Comparison of ENCODE assay signal across 8 mouse cellular contexts in genomic region chr9:111260360-111260985, GRCm38 (mm10). TPM values are rescaled to one million over a fixed set of nuclear protein-coding genes. Genes with fewer than 3 reads are reported as not detected.
DNase-seq lines count a peak whose midpoint lies in the region; ATAC-seq lines count a peak whose summit lies in the region.

No protein-coding gene starts in this region.

- H3K27me3 ChIP-seq in embryonic facial prominence, embryonic 13.5 days, result no peaks in the 10 kb centered on the region
- no peaks in the 10 kb centered on the region for H3K27me3 ChIP-seq in embryonic facial prominence, embryonic 10.5 days (replicated peaks; ENCODE audit: low read depth, poor library complexity, severe bottlenecking)
- no peaks in the 10 kb centered on the region for H3K27me3 ChIP-seq in kidney, embryonic 16.5 days (ENCODE audit: insufficient read depth, low read length)

- H3K9me3 ChIP-seq in embryonic facial prominence, embryonic 13.5 days, result no peaks in the 10 kb centered on the region
- no peaks in the 10 kb centered on the region for H3K9me3 ChIP-seq in embryonic facial prominence, embryonic 10.5 days
- no peaks in the 10 kb centered on the region for H3K9me3 ChIP-seq in kidney, embryonic 16.5 days (ENCODE audit: low read length)

- no peak overlapping the region for H3K4me2 ChIP-seq in embryonic facial prominence, embryonic 13.5 days
- H3K4me2 ChIP-seq in kidney, embryonic 16.5 days (replicated peaks; ENCODE audit: low read depth, low read length), result no peak overlapping the region

- peaks cover 73% of the 10 kb centered on the region for H3K36me3 ChIP-seq in embryonic facial prominence, embryonic 13.5 days
- H3K36me3 ChIP-seq in embryonic facial prominence, embryonic 10.5 days (replicated peaks), result peaks cover 91% of the 10 kb centered on the region
- H3K36me3 ChIP-seq in kidney, embryonic 16.5 days (ENCODE audit: insufficient read depth, low read length), result peaks cover 67% of the 10 kb centered on the region

- WGBS in embryonic facial prominence, embryonic 13.5 days, result 20% methylated on average over 1 of the region's 1 CpGs
- 47% methylated on average over 1 of the region's 1 CpGs for WGBS in embryonic facial prominence, embryonic 10.5 days
- WGBS in kidney, embryonic 16.5 days, result 29% methylated on average over 1 of the region's 1 CpGs

- H3K9ac ChIP-seq in embryonic facial prominence, embryonic 13.5 days, result no peak overlapping the region
- H3K9ac ChIP-seq in kidney, embryonic 16.5 days (replicated peaks; ENCODE audit: low read length), result no peak overlapping the region

- H3K4me3 ChIP-seq in embryonic facial prominence, embryonic 13.5 days, result no peak overlapping the region
- H3K4me3 ChIP-seq in embryonic facial prominence, embryonic 10.5 days, result no peak overlapping the region
- no peak overlapping the region for H3K4me3 ChIP-seq in kidney, embryonic 16.5 days (ENCODE audit: low read length)

- DNase-seq in embryonic facial prominence, embryonic 10.5 days (ENCODE audit: low spot score), result no peak
- peak; percentile 69 to 78 for DNase-seq in right cerebral cortex, postnatal 10 days (ENCODE audit: low spot score in 2 of 2)
- no peak for DNase-seq in right cerebral cortex, postnatal 25 days
- peak; percentile 25 for DNase-seq in layer of hippocampus, adult 9-10 months (ENCODE audit: low spot score)
- DNase-seq in telencephalon, adult 2 months (ENCODE audit: low read depth, low spot score), result peak; percentile 42
- no peak for DNase-seq in spleen, postnatal 36 days (ENCODE audit: low spot score in 2 of 2)

- peak overlapping the region; percentile 8; the same call in 1 of the 2 replicates for H3K27ac ChIP-seq in embryonic facial prominence, embryonic 13.5 days
- no peak overlapping the region for H3K27ac ChIP-seq in embryonic facial prominence, embryonic 10.5 days (replicated peaks)
- no peak overlapping the region for H3K27ac ChIP-seq in kidney, embryonic 16.5 days (ENCODE audit: low read length)

- no peaks in the 10 kb centered on the region for H3K4me1 ChIP-seq in embryonic facial prominence, embryonic 13.5 days
- H3K4me1 ChIP-seq in embryonic facial prominence, embryonic 10.5 days, result peaks cover 10% of the 10 kb centered on the region; the same call in 1 of the 2 replicates
- no peaks in the 10 kb centered on the region for H3K4me1 ChIP-seq in kidney, embryonic 16.5 days (ENCODE audit: insufficient read depth, low read length)

- ATAC-seq in embryonic facial prominence, embryonic 13.5 days (ENCODE audit: insufficient number of reproducible peaks, insufficient read depth, low FRiP score, low TSS enrichment, low read depth), result no peak
- ATAC-seq in kidney, embryonic 16.5 days (ENCODE audit: low FRiP score, low TSS enrichment), result no peak

RNA-seq across cellular contexts. Expression of gene Mlh1, which starts 11.1 kb away (rescaled TPM):
- 35.3 and 39.1 TPM in 2 replicates for polyA plus RNA-seq in embryonic facial prominence, embryonic 13.5 days (2015; fragmentation: Nextera tagmentation; extraction: Ambion mirVana)
- 52.7 and 56.8 TPM in 2 replicates for polyA plus RNA-seq in embryonic facial prominence, embryonic 10.5 days (2016; fragmentation: Nextera tagmentation; extraction: Ambion mirVana)
- polyA plus RNA-seq in kidney, embryonic 16.5 days (2015; fragmentation: Nextera tagmentation; extraction: Ambion mirVana), result 43.8 and 46.0 TPM in 2 replicates

RNA-seq across cellular contexts. Expression of gene Epm2aip1, which starts 11.3 kb away (rescaled TPM):
- polyA plus RNA-seq in embryonic facial prominence, embryonic 13.5 days (2015; fragmentation: Nextera tagmentation; extraction: Ambion mirVana), result 32.0 and 37.2 TPM in 2 replicates
- polyA plus RNA-seq in embryonic facial prominence, embryonic 10.5 days (2016; fragmentation: Nextera tagmentation; extraction: Ambion mirVana), result 29.7 and 30.4 TPM in 2 replicates
- 26.5 and 29.1 TPM in 2 replicates for polyA plus RNA-seq in kidney, embryonic 16.5 days (2015; fragmentation: Nextera tagmentation; extraction: Ambion mirVana)

RNA-seq across cellular contexts. Expression of gene Trank1, which starts 51.1 kb away (rescaled TPM):
- 0.44 and 0.49 TPM in 2 replicates for polyA plus RNA-seq in embryonic facial prominence, embryonic 13.5 days (2015; fragmentation: Nextera tagmentation; extraction: Ambion mirVana)
- polyA plus RNA-seq in embryonic facial prominence, embryonic 10.5 days (2016; fragmentation: Nextera tagmentation; extraction: Ambion mirVana), result 0.09 and 0.11 TPM in 2 replicates
- 0.37 and 0.66 TPM in 2 replicates for polyA plus RNA-seq in kidney, embryonic 16.5 days (2015; fragmentation: Nextera tagmentation; extraction: Ambion mirVana)

Comparison
In these comparisons a context has a peak if more than half of its experiments do, and no peak if none do; other contexts are left out.
1. DNase-seq: peak in right cerebral cortex, postnatal 10 days (2 of 2), layer of hippocampus, adult 9-10 months (single experiment) and telencephalon, adult 2 months (single experiment); none in embryonic facial prominence, embryonic 10.5 days (single experiment), right cerebral cortex, postnatal 25 days (single experiment) and spleen, postnatal 36 days (0 of 2).